25 mouse cellular contexts compared by ENCODE assay signal in genomic region chr8:114468526-114469207, GRCm38 (mm10). TPM values are rescaled to one million over a fixed set of nuclear protein-coding genes. Genes with fewer than 3 reads are reported as not detected.
DNase-seq lines count a peak whose midpoint lies in the region; ATAC-seq and TF ChIP-seq lines count a peak whose summit lies in the region.
"Had no signal": no experiment of that assay in that cellular context is flagged by ENCODE, and none has a peak within 500 bp of the region (broad histone marks: within the 10 kb centered on the region; RNA-seq: fewer than 3 reads in every experiment).

No protein-coding gene starts in this region.

- H3K9me3 ChIP-seq in neural tube, embryonic 14.5 days (ENCODE audit: control insufficient read depth, low read length) = no peaks in the 10 kb centered on the region
- no peaks in the 10 kb centered on the region for H3K9me3 ChIP-seq in forebrain, embryonic 15.5 days
- H3K9me3 ChIP-seq in midbrain, postnatal 0 days (ENCODE audit: low read length) = no peaks in the 10 kb centered on the region
- no peaks in the 10 kb centered on the region for H3K9me3 ChIP-seq in intestine, postnatal 0 days (ENCODE audit: control insufficient read depth)
- H3K9me3 ChIP-seq: embryonic facial prominence, embryonic 13.5 days; G1E; heart, embryonic 15.5 days; liver, embryonic 15.5 days had no signal

- H3K4me1 ChIP-seq in neural tube, embryonic 14.5 days (ENCODE audit: control insufficient read depth, insufficient read depth, low read length) = no peaks in the 10 kb centered on the region
- H3K4me1 ChIP-seq in forebrain, embryonic 15.5 days = 0 out of 2 replicates have a peak, but pooled peaks cover 8% of the 10 kb centered on the region
- H3K4me1 ChIP-seq in midbrain, postnatal 0 days (ENCODE audit: insufficient read depth, low read length) = no peaks in the 10 kb centered on the region
- H3K4me1 ChIP-seq in intestine, postnatal 0 days (replicated peaks; ENCODE audit: control insufficient read depth, insufficient read depth, low read length) = no peaks in the 10 kb centered on the region
- H3K4me1 ChIP-seq: embryonic facial prominence, embryonic 13.5 days; heart, embryonic 15.5 days; liver, embryonic 15.5 days had no signal

- intact Hi-C loops in left cerebral cortex, postnatal 4 days (cut with DNase I) = no loop called here

- no peak for TF ChIP-seq CTCF in midbrain, postnatal 0 days (IDR thresholded peaks at IDR 0.05)
- TF ChIP-seq CTCF in intestine, postnatal 0 days (IDR thresholded peaks at IDR 0.05; ENCODE audit: low read depth) = no peak

- H3K27me3 ChIP-seq in neural tube, embryonic 14.5 days (ENCODE audit: control insufficient read depth, insufficient read depth, low read length) = no peaks in the 10 kb centered on the region
- H3K27me3 ChIP-seq in forebrain, embryonic 15.5 days = no peaks in the 10 kb centered on the region
- H3K27me3 ChIP-seq in midbrain, postnatal 0 days (ENCODE audit: insufficient read depth, low read length) = no peaks in the 10 kb centered on the region
- H3K27me3 ChIP-seq in intestine, postnatal 0 days (replicated peaks; ENCODE audit: control insufficient read depth, insufficient read depth, low read length) = no peaks in the 10 kb centered on the region
- H3K27me3 ChIP-seq: embryonic facial prominence, embryonic 13.5 days; heart, embryonic 15.5 days; liver, embryonic 15.5 days had no signal

- no peak overlapping the region for H3K4me3 ChIP-seq in neural tube, embryonic 14.5 days (ENCODE audit: low read depth, low read length)
- no peak overlapping the region for H3K4me3 ChIP-seq in forebrain, embryonic 15.5 days
- H3K4me3 ChIP-seq in midbrain, postnatal 0 days (ENCODE audit: low read depth, low read length) = no peak overlapping the region
- H3K4me3 ChIP-seq in intestine, postnatal 0 days (ENCODE audit: low read depth, low read length) = no peak overlapping the region
- H3K4me3 ChIP-seq: embryonic facial prominence, embryonic 13.5 days; gastrocnemius, adult 2 months; heart, embryonic 15.5 days; liver, embryonic 15.5 days had no signal

- no peaks in the 10 kb centered on the region for H3K36me3 ChIP-seq in neural tube, embryonic 14.5 days (ENCODE audit: control insufficient read depth, insufficient read depth, low read length)
- no peaks in the 10 kb centered on the region for H3K36me3 ChIP-seq in forebrain, embryonic 15.5 days
- no peaks in the 10 kb centered on the region for H3K36me3 ChIP-seq in midbrain, postnatal 0 days (ENCODE audit: insufficient read depth, low read length)
- no peaks in the 10 kb centered on the region; the same call in 1 of the 2 replicates for H3K36me3 ChIP-seq in intestine, postnatal 0 days (ENCODE audit: control insufficient read depth, insufficient read depth)

- peak; percentile 72 for DNase-seq in left cerebral cortex, postnatal 4 days
- DNase-seq in left cerebral cortex, adult 8-10 months (ENCODE audit: low spot score in 2 of 2) = no peak
- no peak for DNase-seq in neural tube, embryonic 10.5 days (ENCODE audit: extremely low spot score, low spot score)
- DNase-seq in midbrain, postnatal 0 days (ENCODE audit: low spot score) = peak; percentile 70
- DNase-seq in embryo, embryonic 10 days (ENCODE audit: low spot score) = no peak
- DNase-seq: adrenal gland, adult 2 months; cerebellum, adult 11 months; gastrocnemius, adult 2 months; heart, adult 11 months; kidney, adult 18-20 months; kidney, postnatal 25 days; layer of hippocampus, adult 9-11 months; thymus, postnatal 4 days had no signal

- no peak overlapping the region for H3K4me2 ChIP-seq in neural tube, embryonic 14.5 days (ENCODE audit: low read depth, low read length)
- no peak overlapping the region for H3K4me2 ChIP-seq in forebrain, embryonic 15.5 days (replicated peaks)
- H3K4me2 ChIP-seq in midbrain, postnatal 0 days (ENCODE audit: low read depth, low read length, poor library complexity, severe bottlenecking) = no peak overlapping the region
- H3K4me2 ChIP-seq in intestine, postnatal 0 days (replicated peaks; ENCODE audit: low read depth) = no peak overlapping the region
- H3K4me2 ChIP-seq: embryonic facial prominence, embryonic 13.5 days; heart, embryonic 15.5 days; liver, embryonic 15.5 days had no signal

- peak; percentile 68; the same call in 1 of the 2 replicates for ATAC-seq in neural tube, embryonic 14.5 days (ENCODE audit: low read depth)
- peak; percentile 72; the same call in 1 of the 2 replicates for ATAC-seq in forebrain, embryonic 15.5 days (replicated peaks)
- no peak for ATAC-seq in midbrain, postnatal 0 days (ENCODE audit: low FRiP score)
- no peak for ATAC-seq in intestine, postnatal 0 days

- no peak overlapping the region for H3K9ac ChIP-seq in neural tube, embryonic 14.5 days (replicated peaks; ENCODE audit: low read depth, low read length)
- no peak overlapping the region for H3K9ac ChIP-seq in forebrain, embryonic 15.5 days (replicated peaks)
- H3K9ac ChIP-seq in midbrain, postnatal 0 days (replicated peaks; ENCODE audit: low read length, poor library complexity, severe bottlenecking) = no peak overlapping the region
- H3K9ac ChIP-seq in intestine, postnatal 0 days (ENCODE audit: low read depth, low read length) = no peak overlapping the region
- H3K9ac ChIP-seq: embryonic facial prominence, embryonic 13.5 days; heart, embryonic 15.5 days; liver, embryonic 15.5 days had no signal

- peak overlapping the region; percentile 44 for H3K27ac ChIP-seq in neural tube, embryonic 14.5 days (ENCODE audit: low read depth, low read length)
- H3K27ac ChIP-seq in forebrain, embryonic 15.5 days (replicated peaks) = peak overlapping the region; percentile 40; the same call in 1 of the 2 replicates
- H3K27ac ChIP-seq in midbrain, postnatal 0 days (ENCODE audit: low read depth, low read length) = no peak overlapping the region
- no peak overlapping the region for H3K27ac ChIP-seq in intestine, postnatal 0 days (ENCODE audit: low read depth, low read length)
- H3K27ac ChIP-seq: embryonic facial prominence, embryonic 13.5 days; gastrocnemius, adult 2 months; heart, embryonic 15.5 days; liver, embryonic 15.5 days; macrophage had no signal

- 51% methylated on average over 21 of the region's 21 CpGs for WGBS in neural tube, embryonic 14.5 days
- 59% methylated on average over 21 of the region's 21 CpGs for WGBS in forebrain, embryonic 15.5 days
- WGBS in midbrain, postnatal 0 days = 62% methylated on average over 21 of the region's 21 CpGs
- WGBS in intestine, postnatal 0 days = 78% methylated on average over 21 of the region's 21 CpGs

RNA-seq across cellular contexts. Expression of gene Wwox, which starts 29.2 kb away (rescaled TPM):
- 10 to 100 TPM; 12.5 to 12.9 TPM for total RNA-seq in left cerebral cortex, postnatal 4 days (2021)
- 10 to 100 TPM; 18.8 to 21.0 (median 19.8) TPM for total RNA-seq in left cerebral cortex, adult 8-10 months (2022)
- 13.3 and 13.8 TPM in 2 replicates for polyA plus RNA-seq in neural tube, embryonic 14.5 days (2014; fragmentation: Nextera tagmentation; extraction: Ambion mirVana)
- polyA plus RNA-seq in forebrain, embryonic 15.5 days (2015; fragmentation: Nextera tagmentation; extraction: Ambion mirVana) = 10.0 and 10.7 TPM in 2 replicates
- total RNA-seq in midbrain, postnatal 0 days (2014; rRNA removed) = 14.5 and 15.4 TPM in 2 replicates
- polyA plus RNA-seq in midbrain, postnatal 0 days (2015; fragmentation: Nextera tagmentation; extraction: Ambion mirVana) = 16.1 and 17.2 TPM in 2 replicates
- 7.1 and 9.3 TPM in 2 replicates for polyA plus RNA-seq in intestine, postnatal 0 days (2015; fragmentation: Nextera tagmentation; extraction: Ambion mirVana)

RNA-seq across cellular contexts. Expression of gene Clec3a, which starts 50.8 kb away (rescaled TPM):
- total RNA-seq in left cerebral cortex, postnatal 4 days (2021) = not detected
- total RNA-seq in left cerebral cortex, adult 8-10 months (2022) = not detected
- polyA plus RNA-seq in neural tube, embryonic 14.5 days (2014; fragmentation: Nextera tagmentation; extraction: Ambion mirVana) = not detected in 2 replicates
- polyA plus RNA-seq in forebrain, embryonic 15.5 days (2015; fragmentation: Nextera tagmentation; extraction: Ambion mirVana) = not detected in 2 replicates
- not detected in 2 replicates for total RNA-seq in midbrain, postnatal 0 days (2014; rRNA removed)
- polyA plus RNA-seq in midbrain, postnatal 0 days (2015; fragmentation: Nextera tagmentation; extraction: Ambion mirVana) = 0.38 TPM in 1 of 2 replicates, not detected in the other
- not detected in 2 replicates for polyA plus RNA-seq in intestine, postnatal 0 days (2015; fragmentation: Nextera tagmentation; extraction: Ambion mirVana)
- total RNA-seq: adrenal gland, adult 2 months; common myeloid progenitor, adult 5-6 weeks; G1E; gastrocnemius, adult 2 months; hematopoietic stem cell, adult 5-6 weeks; left cerebral cortex, postnatal 10 days had no signal
- polyA plus RNA-seq: adrenal gland, adult 2 months; embryonic facial prominence, embryonic 13.5 days; G1E; heart, embryonic 15.5 days; liver, embryonic 15.5 days; macrophage; small intestine, adult 2 months had no signal

Comparison
In these comparisons a context has a peak if more than half of its experiments do, and no peak if none do; other contexts are left out.
1. DNase-seq: peak in left cerebral cortex, postnatal 4 days (single experiment) and midbrain, postnatal 0 days (single experiment); none in left cerebral cortex, adult 8-10 months (0 of 2), neural tube, embryonic 10.5 days (single experiment) and embryo, embryonic 10 days (single experiment).
2. ATAC-seq: peak in neural tube, embryonic 14.5 days (single experiment) and forebrain, embryonic 15.5 days (single experiment); none in midbrain, postnatal 0 days (single experiment) and intestine, postnatal 0 days (single experiment).
3. H3K27ac ChIP-seq: peak in neural tube, embryonic 14.5 days (single experiment) and forebrain, embryonic 15.5 days (single experiment); none in midbrain, postnatal 0 days (single experiment) and intestine, postnatal 0 days (single experiment).